Mouse (Mus musculus) thymus, adult 2 months (tissue): ENCODE measurements at regions not wholly inside any gene's neighbourhood (a gene's known extent, or its start where the extent isn't known, plus 50 kb on each side); places are given as distances from the start of the nearest gene placed in this dataset.
A peak's percentile ranks its signal among the peaks of the same experiment; 100 is the strongest.

Experiments
- DNase-seq: peaks from one replicate; pipeline ENCODE4 v3.0.0; 2021
- H3K27ac ChIP-seq: fragments of 200-500 bp; 2 replicates; pipeline ENCODE4 v1.5.1; 2012; ENCODE audit warnings: low read length, control low read depth; ENCODE audit not compliant: control insufficient read depth, insufficient read depth
- H3K27me3 ChIP-seq: fragments of 200-500 bp; 2 replicates; pipeline ENCODE4 v1.6.1; 2012; ENCODE audit warnings: mild to moderate bottlenecking, low read length, moderate library complexity, mixed read lengths; ENCODE audit not compliant: control insufficient read depth, insufficient read depth
- H3K36me3 ChIP-seq: fragments of 200-500 bp; 2 replicates; pipeline ENCODE4 v1.6.1; 2012; ENCODE audit warnings: mild to moderate bottlenecking, low read length, moderate library complexity; ENCODE audit not compliant: control insufficient read depth, insufficient read depth
- H3K4me1 ChIP-seq: fragments of 200-500 bp; replicated peaks from 2 replicates; pipeline ENCODE4 v1.6.1; 2012; ENCODE audit warnings: low read length; ENCODE audit not compliant: control insufficient read depth, insufficient read depth
- H3K4me3 ChIP-seq: fragments of 200-500 bp; 2 replicates; pipeline ENCODE4 v1.5.1; 2012; ENCODE audit warnings: mild to moderate bottlenecking, low read length, control low read depth, moderate library complexity; ENCODE audit not compliant: control insufficient read depth, insufficient read depth
- CTCF ChIP-seq: fragments of 200-500 bp; IDR thresholded peaks from 2 replicates; pipeline ENCODE4 v1.5.1; 2012; ENCODE audit warnings: mild to moderate bottlenecking, control low read depth, low read length, moderate library complexity, borderline replicate concordance; ENCODE audit not compliant: control insufficient read depth, poor library complexity, insufficient read depth; ENCODE audit errors: extremely low read depth
- POLR2A ChIP-seq: fragments of 200-500 bp; IDR thresholded peaks from 2 replicates; pipeline ENCODE4 v1.6.1; 2012; ENCODE audit warnings: mild to moderate bottlenecking, low read length, control low read depth, moderate library complexity; ENCODE audit not compliant: control insufficient read depth, poor library complexity, insufficient read depth; ENCODE audit errors: extremely low read depth
- WGBS: fragments of 180-500 bp; shearing (Covaris S2); methylation state at CpG from one replicate; pipeline ENCODE4 v1.1.7; 2018; 5-methylcytosine and 5-hydroxymethylcytosine counted together

- no peak for DNase-seq
- H3K27ac ChIP-seq, result no peak overlapping the region
- no peak overlapping the region for H3K4me3 ChIP-seq
- H3K36me3 ChIP-seq, result no peaks in the 10 kb centered on the region
- no peaks in the 10 kb centered on the region for H3K27me3 ChIP-seq
- peaks cover 12% of the 10 kb centered on the region for H3K4me1 ChIP-seq
- no peak for TF ChIP-seq CTCF
- TF ChIP-seq POLR2A, result no peak
- 88% methylated on average over 2 of the region's 2 CpGs for WGBS
Measured at GRCm38 (mm10) chr1:43366433-43366832, 77.9 kb upstream of the Nck2 start.

GRCm38 (mm10) chr1:43367151-43367895, 77.1 kb upstream of the Nck2 start:
- no peak for DNase-seq
- Histone ChIP-seq H3K36me3 (no peaks in the 10 kb centered on the region), H3K4me3 (no peak overlapping the region), H3K27me3 (no peaks in the 10 kb centered on the region), H3K4me1 (peaks cover 5% of the 10 kb centered on the region; the same call in 1 of the 2 replicates), H3K27ac (no peak overlapping the region)
- no peak for TF ChIP-seq CTCF
- TF ChIP-seq POLR2A, result no peak
- 97% methylated on average over 5 of the region's 5 CpGs for WGBS

GRCm38 (mm10) chr1:43371863-43372262, 72.5 kb upstream of the Nck2 start:
- H3K27ac ChIP-seq, result no peak overlapping the region
- no peak overlapping the region for H3K4me3 ChIP-seq
- no peaks in the 10 kb centered on the region for H3K4me1 ChIP-seq
- no peak for DNase-seq
- TF ChIP-seq POLR2A (no peak), CTCF (no peak)
- 92% methylated on average over 1 of the region's 1 CpGs for WGBS
- H3K36me3 ChIP-seq, result no peaks in the 10 kb centered on the region
- H3K27me3 ChIP-seq, result no peaks in the 10 kb centered on the region

- Histone ChIP-seq H3K27me3 (no peaks in the 10 kb centered on the region), H3K36me3 (no peaks in the 10 kb centered on the region), H3K27ac (peak overlapping the region; percentile 47), H3K4me3 (no peak overlapping the region), H3K4me1 (no peaks in the 10 kb centered on the region)
- 17% methylated on average over 5 of the region's 5 CpGs for WGBS
- TF ChIP-seq CTCF (no peak), POLR2A (no peak)
- DNase-seq, result no peak
Measured at GRCm38 (mm10) chr1:43374946-43375345, 69.4 kb upstream of the Nck2 start.

GRCm38 (mm10) chr1:43375851-43376250, 68.5 kb upstream of the Nck2 start:
- DNase-seq, result no peak
- TF ChIP-seq CTCF, result no peak
- no peak for TF ChIP-seq POLR2A
- WGBS, result 41% methylated on average over 4 of the region's 4 CpGs
- no peaks in the 10 kb centered on the region for H3K4me1 ChIP-seq
- no peak overlapping the region for H3K4me3 ChIP-seq
- H3K27me3 ChIP-seq, result no peaks in the 10 kb centered on the region
- H3K27ac ChIP-seq, result no peak overlapping the region
- no peaks in the 10 kb centered on the region for H3K36me3 ChIP-seq

- Histone ChIP-seq H3K27ac (no peak overlapping the region), H3K27me3 (no peaks in the 10 kb centered on the region), H3K4me1 (no peaks in the 10 kb centered on the region), H3K36me3 (no peaks in the 10 kb centered on the region), H3K4me3 (no peak overlapping the region)
- WGBS, result 97% methylated on average over 4 of the region's 4 CpGs
- TF ChIP-seq POLR2A (no peak), CTCF (no peak)
- DNase-seq, result no peak
Measured at GRCm38 (mm10) chr1:43377491-43378263, 66.7 kb upstream of the Nck2 start.
